Mouse (Mus musculus) myocyte (in vitro differentiated cells): ENCODE data around the gene Ophn1. TPM values are rescaled to one million over a fixed set of nuclear protein-coding genes. Genes with fewer than 3 reads are reported as not detected.

Experiments
- H3K27me3 ChIP-seq: one replicate; pipeline ENCODE4 v1.6.1; 2011; ENCODE audit not compliant: control insufficient read depth, insufficient read depth, insufficient read length
- H3K36me3 ChIP-seq: one replicate; pipeline ENCODE4 v1.6.1; 2011; ENCODE audit not compliant: control insufficient read depth, insufficient read depth
- H3K4me2 ChIP-seq: one replicate; pipeline ENCODE4 v1.6.1; 2011; ENCODE audit warnings: low read depth, control low read depth
- H3K4me3 ChIP-seq: one replicate; pipeline ENCODE4 v1.5.1; 2011; ENCODE audit warnings: mild to moderate bottlenecking, control low read depth, moderate library complexity
- H3K79me2 ChIP-seq: one replicate; pipeline ENCODE4 v1.6.1; 2011; ENCODE audit not compliant: control insufficient read depth, insufficient read depth
- H3ac ChIP-seq: one replicate; pipeline ENCODE4 v1.6.1; 2011; ENCODE audit not compliant: control insufficient read depth, insufficient read length
- CEBPB ChIP-seq: IDR thresholded peaks from 2 replicates; pipeline ENCODE4 v1.6.1; 2011; ENCODE audit warnings: mild to moderate bottlenecking, moderate library complexity; ENCODE audit not compliant: poor library complexity, insufficient read depth, severe bottlenecking
- E2F4 ChIP-seq: IDR thresholded peaks from one replicate; pipeline ENCODE4 v1.6.1; 2011; ENCODE audit warnings: mild to moderate bottlenecking, control low read depth, moderate library complexity; ENCODE audit not compliant: insufficient read depth
- MAX ChIP-seq: IDR thresholded peaks from one replicate; pipeline ENCODE4 v1.6.1; 2011; ENCODE audit warnings: low read depth, mild to moderate bottlenecking, control low read depth
- MYOD1 ChIP-seq, 3 experiments: IDR thresholded peaks; one replicate each; pipeline ENCODE4 v1.6.1; 2011; ENCODE audit warnings: control low read depth in 2 of 3, low read depth in 2 of 3, mild to moderate bottlenecking in 2 of 3, moderate library complexity in 1 of 3; ENCODE audit not compliant: insufficient read length in 2 of 3, control insufficient read depth in 1 of 3
- MYOG ChIP-seq, 3 experiments: IDR thresholded peaks; one replicate each; pipeline ENCODE4 v1.6.1; 2011; ENCODE audit warnings: control low read depth in 2 of 3, low read depth in 2 of 3, mild to moderate bottlenecking in 2 of 3; ENCODE audit not compliant: insufficient read length in 2 of 3, control insufficient read depth in 1 of 3, insufficient read depth in 1 of 3
- POLR2A ChIP-seq: IDR thresholded peaks from one replicate; pipeline ENCODE4 v1.6.1; 2011; ENCODE audit warnings: low read depth, mild to moderate bottlenecking, control low read depth, moderate library complexity; ENCODE audit not compliant: insufficient read length
- POLR2AphosphoS2 ChIP-seq: IDR thresholded peaks from one replicate; pipeline ENCODE4 v1.6.1; 2011; ENCODE audit warnings: low read depth, control low read depth; ENCODE audit not compliant: insufficient read length
- REST ChIP-seq: IDR thresholded peaks from one replicate; pipeline ENCODE4 v1.6.1; 2011; ENCODE audit warnings: mild to moderate bottlenecking, control low read depth, moderate library complexity; ENCODE audit not compliant: insufficient read depth, insufficient read length
- SRF ChIP-seq: IDR thresholded peaks from one replicate; pipeline ENCODE4 v1.6.1; 2011; ENCODE audit warnings: low read depth; ENCODE audit not compliant: control insufficient read depth, insufficient read length
- TCF12 ChIP-seq: IDR thresholded peaks from one replicate; pipeline ENCODE4 v1.6.1; 2011; ENCODE audit warnings: mild to moderate bottlenecking, control low read depth; ENCODE audit not compliant: poor library complexity, insufficient read depth, severe bottlenecking
- TCF3 ChIP-seq: IDR thresholded peaks from one replicate; pipeline ENCODE4 v1.6.1; 2011; ENCODE audit warnings: low read depth, control low read depth; ENCODE audit not compliant: insufficient read length
- USF1 ChIP-seq: IDR thresholded peaks from one replicate; pipeline ENCODE4 v1.6.1; 2011; ENCODE audit warnings: low read depth, mild to moderate bottlenecking, control low read depth, moderate library complexity
- polyA plus RNA-seq: library from polyadenylated mRNA; unstranded; fragments of >200 nt; fragmentation: generic; extraction: Trizol; gene quantifications from one replicate; pipeline ENCODE4 v1.2.1, GENCODE M21; 2012; ENCODE audit warnings: missing spikeins

The Ophn1 gene
- polyA plus RNA-seq, 1 experiment: 3.6 TPM

DNA sequence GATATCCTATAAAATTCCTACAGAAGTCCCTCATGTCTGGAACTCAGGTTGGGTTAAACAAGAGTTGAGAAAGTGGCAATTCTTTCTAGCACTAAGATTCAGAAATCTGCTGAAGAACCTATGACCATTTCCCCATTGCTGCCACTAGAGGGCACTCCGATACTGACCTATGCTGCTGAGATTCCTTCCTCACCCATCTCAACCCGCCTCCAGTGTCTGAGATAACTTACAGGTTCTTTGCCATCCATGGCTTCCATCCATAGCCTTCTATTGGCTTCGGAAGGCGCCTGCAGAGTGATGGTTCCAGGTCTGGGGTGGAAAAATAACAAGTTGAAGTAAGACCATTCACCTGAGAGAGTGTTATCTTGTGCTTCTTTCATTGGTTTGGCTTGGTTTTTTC lies 189.2 kb downstream of the Ophn1 start:
- H3K27me3 ChIP-seq: no peaks in the 10 kb centered on the region
- TF ChIP-seq TCF3: no peak
- TF ChIP-seq MAX: no peak
- no peak for TF ChIP-seq MYOG (IDR thresholded peaks at IDR 0.05; ENCODE audit: control insufficient read depth in 1 of 3, insufficient read depth in 1 of 3, insufficient read length in 2 of 3, low read depth in 2 of 3)
- TF ChIP-seq TCF12: no peak
- no peak for TF ChIP-seq CEBPB
- no peak for TF ChIP-seq E2F4
- no peak for TF ChIP-seq SRF
- TF ChIP-seq USF1: no peak
- no peak for TF ChIP-seq POLR2AphosphoS2
- TF ChIP-seq MYOD1 (IDR thresholded peaks at IDR 0.05; ENCODE audit: control insufficient read depth in 1 of 3, insufficient read length in 2 of 3, low read depth in 2 of 3): no peak
- TF ChIP-seq POLR2A: no peak
- TF ChIP-seq REST: no peak
- no peaks in the 10 kb centered on the region for H3K36me3 ChIP-seq
- H3ac ChIP-seq: no peak overlapping the region
- no peak overlapping the region for H3K4me3 ChIP-seq
- H3K79me2 ChIP-seq: no peaks in the 10 kb centered on the region
- H3K4me2 ChIP-seq: no peak overlapping the region

DNA sequence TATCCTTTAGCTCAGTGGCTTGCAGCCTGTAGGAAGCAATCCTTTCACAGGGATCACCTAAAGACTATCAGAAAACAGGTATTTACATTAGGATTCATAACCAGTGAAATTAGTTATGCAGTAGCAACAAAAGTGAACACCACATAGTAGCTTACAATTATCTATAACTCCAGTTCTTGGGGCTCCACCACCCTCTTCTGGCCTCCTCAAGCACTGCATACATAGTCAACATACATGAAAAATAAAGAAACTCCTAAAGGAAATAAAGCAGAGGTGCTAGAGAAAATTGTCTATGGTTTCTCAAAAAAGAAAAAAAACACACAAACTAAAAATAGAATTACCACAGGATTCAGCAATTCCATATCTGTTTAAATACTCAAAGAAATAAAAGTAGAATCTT lies 208.2 kb downstream of the Ophn1 start:
- Histone ChIP-seq H3K4me2 (no peak overlapping the region), H3K79me2 (no peaks in the 10 kb centered on the region), H3ac (no peak overlapping the region), H3K4me3 (no peak overlapping the region), H3K36me3 (no peaks in the 10 kb centered on the region), H3K27me3 (no peaks in the 10 kb centered on the region)
- no peak for TF ChIP-seq REST
- no peak for TF ChIP-seq TCF3
- no peak for TF ChIP-seq CEBPB
- no peak for TF ChIP-seq USF1
- no peak for TF ChIP-seq E2F4
- TF ChIP-seq POLR2A: no peak
- TF ChIP-seq POLR2AphosphoS2: no peak
- no peak for TF ChIP-seq MAX
- no peak for TF ChIP-seq MYOD1 (IDR thresholded peaks at IDR 0.05; ENCODE audit: control insufficient read depth in 1 of 3, insufficient read length in 2 of 3, low read depth in 2 of 3)
- TF ChIP-seq TCF12: no peak
- TF ChIP-seq SRF: no peak
- TF ChIP-seq MYOG (IDR thresholded peaks at IDR 0.05; ENCODE audit: control insufficient read depth in 1 of 3, insufficient read depth in 1 of 3, insufficient read length in 2 of 3, low read depth in 2 of 3): no peak

GRCm38 (mm10) chrX:98681281-98681680 lies 209.5 kb downstream of the Ophn1 start:
- Histone ChIP-seq H3K79me2 (no peaks in the 10 kb centered on the region), H3ac (no peak overlapping the region), H3K4me2 (no peak overlapping the region), H3K4me3 (no peak overlapping the region), H3K27me3 (no peaks in the 10 kb centered on the region), H3K36me3 (no peaks in the 10 kb centered on the region)
- no peak for TF ChIP-seq REST
- no peak for TF ChIP-seq POLR2AphosphoS2
- TF ChIP-seq CEBPB: no peak
- TF ChIP-seq TCF3: no peak
- TF ChIP-seq TCF12: no peak
- TF ChIP-seq E2F4: no peak
- TF ChIP-seq POLR2A: no peak
- TF ChIP-seq USF1: no peak
- TF ChIP-seq MAX: no peak
- no peak for TF ChIP-seq SRF
- no peak for TF ChIP-seq MYOG (IDR thresholded peaks at IDR 0.05; ENCODE audit: control insufficient read depth in 1 of 3, insufficient read depth in 1 of 3, insufficient read length in 2 of 3, low read depth in 2 of 3)

- TF ChIP-seq REST (no peak), TCF12 (no peak), USF1 (no peak), E2F4 (no peak), MYOG (IDR thresholded peaks at IDR 0.05; ENCODE audit: control insufficient read depth in 1 of 3, insufficient read depth in 1 of 3, insufficient read length in 2 of 3, low read depth in 2 of 3) (no peak), TCF3 (no peak), SRF (no peak), MAX (no peak), POLR2AphosphoS2 (no peak)
- Histone ChIP-seq H3K4me2 (no peak overlapping the region), H3K36me3 (no peaks in the 10 kb centered on the region), H3K27me3 (no peaks in the 10 kb centered on the region), H3ac (no peak overlapping the region), H3K4me3 (no peak overlapping the region), H3K79me2 (no peaks in the 10 kb centered on the region)
Measured at GRCm38 (mm10) chrX:98670988-98671387, 219.8 kb downstream of the Ophn1 start.

DNA sequence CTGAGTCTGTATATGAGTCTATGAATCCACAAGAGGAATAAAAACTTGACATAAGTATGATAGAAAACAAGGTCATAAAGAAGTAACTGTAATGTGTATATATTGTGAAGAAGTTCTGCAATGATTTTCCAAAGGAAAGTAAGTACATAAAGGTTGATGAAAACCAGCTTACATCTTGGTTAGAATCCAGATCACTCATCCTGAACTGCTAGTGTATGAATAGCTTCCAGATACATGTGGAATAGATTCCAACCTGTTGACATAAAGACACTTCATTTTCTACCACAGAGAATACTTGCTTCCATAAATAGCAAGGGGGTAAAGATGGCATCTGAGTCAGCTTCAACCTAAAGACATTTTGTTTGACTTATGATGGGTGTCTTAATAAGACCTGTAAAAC lies 239.4 kb downstream of the Ophn1 start:
- Histone ChIP-seq H3K36me3 (no peaks in the 10 kb centered on the region), H3K4me3 (no peak overlapping the region), H3K4me2 (no peak overlapping the region), H3K27me3 (no peaks in the 10 kb centered on the region), H3ac (no peak overlapping the region), H3K79me2 (no peaks in the 10 kb centered on the region)
- no peak for TF ChIP-seq MYOD1 (IDR thresholded peaks at IDR 0.05; ENCODE audit: control insufficient read depth in 1 of 3, insufficient read length in 2 of 3, low read depth in 2 of 3)
- no peak for TF ChIP-seq USF1
